Mouse (Mus musculus) midbrain, embryonic 13.5 days (tissue): Measurements from ENCODE around the gene Ndufa13. TPM values are rescaled to one million over a fixed set of nuclear protein-coding genes. Genes with fewer than 3 reads are reported as not detected.

ENCODE experiments used
- ATAC-seq: fragments of 200-750 bp; cut with Nextera tagmentation; 2 replicates; pipeline ENCODE4 v1.8.0; 2017; ENCODE audit warnings: mild to moderate bottlenecking, moderate TSS enrichment, moderate library complexity
- H3K27ac ChIP-seq: fragments of 300-500 bp; sonication (generic); 2 replicates; pipeline ENCODE4 v1.5.1; 2015; ENCODE audit warnings: inconsistent platforms, mild to moderate bottlenecking, moderate library complexity
- H3K27me3 ChIP-seq: fragments of 300-500 bp; sonication (generic); 2 replicates; pipeline ENCODE4 v1.6.1; 2015; ENCODE audit warnings: mild to moderate bottlenecking, inconsistent platforms
- H3K36me3 ChIP-seq: fragments of 300-500 bp; sonication (generic); 2 replicates; pipeline ENCODE4 v1.6.1; 2015; ENCODE audit warnings: mild to moderate bottlenecking, inconsistent platforms
- H3K4me1 ChIP-seq: fragments of 300-500 bp; sonication (generic); replicated peaks from 2 replicates; pipeline ENCODE4 v1.6.1; 2015; ENCODE audit warnings: inconsistent platforms
- H3K4me2 ChIP-seq: fragments of 300-500 bp; sonication (generic); replicated peaks from 2 replicates; pipeline ENCODE4 v1.6.1; 2015; ENCODE audit warnings: moderate library complexity, mild to moderate bottlenecking, inconsistent platforms
- H3K4me3 ChIP-seq: fragments of 300-500 bp; sonication (generic); replicated peaks from 2 replicates; pipeline ENCODE4 v1.5.1; 2015; ENCODE audit warnings: mild to moderate bottlenecking, inconsistent platforms
- H3K9ac ChIP-seq: fragments of 300-500 bp; sonication (generic); replicated peaks from 2 replicates; pipeline ENCODE4 v1.6.1; 2015; ENCODE audit warnings: mild to moderate bottlenecking, inconsistent platforms
- H3K9me3 ChIP-seq: fragments of 300-500 bp; sonication (generic); 2 replicates; pipeline ENCODE4 v1.6.1; 2016; ENCODE audit warnings: mild to moderate bottlenecking, inconsistent platforms
- WGBS: fragments of 180-500 bp; shearing (Covaris S2); methylation state at CpG from one replicate; pipeline ENCODE4 v1.1.7; 2015; 5-methylcytosine and 5-hydroxymethylcytosine counted together
- polyA plus RNA-seq: library from polyadenylated mRNA; unstranded; fragments of >200 nt; fragmentation: Nextera tagmentation; extraction: Ambion mirVana; gene quantifications from 2 replicates; pipeline ENCODE4 v1.2.1, GENCODE M21; 2015

The Ndufa13 gene
- polyA plus RNA-seq, 1 experiment from 2014 or later = 181 TPM

DNA sequence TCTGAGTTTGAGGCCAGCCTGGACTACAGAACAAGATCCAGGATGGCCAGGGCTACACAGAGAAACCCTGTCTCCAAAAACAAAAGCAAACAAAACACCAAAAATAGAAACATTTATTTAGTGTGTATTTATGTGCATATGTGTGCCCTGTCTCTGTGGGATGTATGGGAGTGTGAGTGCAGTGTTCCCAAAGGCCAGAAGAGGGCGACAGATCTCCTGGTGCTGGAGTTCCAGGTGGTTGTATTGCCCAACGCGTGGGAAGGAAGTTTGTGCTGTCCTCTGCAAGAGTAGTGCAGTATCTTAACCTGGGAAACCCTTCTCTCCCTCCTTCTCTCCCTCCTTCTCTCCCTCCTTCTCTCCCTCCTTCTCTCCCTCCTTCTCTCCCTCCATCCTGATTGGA is 52.5 kb downstream of the Ndufa13 start:
- no peaks in the 10 kb centered on the region for H3K9me3 ChIP-seq
- H3K4me3 ChIP-seq = no peak overlapping the region
- H3K27me3 ChIP-seq = no peaks in the 10 kb centered on the region
- H3K27ac ChIP-seq = no peak overlapping the region
- 50% methylated on average over 3 of the region's 3 CpGs for WGBS
- ATAC-seq = no peak
- no peaks in the 10 kb centered on the region for H3K4me1 ChIP-seq
- H3K36me3 ChIP-seq = peaks cover 17% of the 10 kb centered on the region
- H3K9ac ChIP-seq = no peak overlapping the region
- H3K4me2 ChIP-seq = no peak overlapping the region

DNA sequence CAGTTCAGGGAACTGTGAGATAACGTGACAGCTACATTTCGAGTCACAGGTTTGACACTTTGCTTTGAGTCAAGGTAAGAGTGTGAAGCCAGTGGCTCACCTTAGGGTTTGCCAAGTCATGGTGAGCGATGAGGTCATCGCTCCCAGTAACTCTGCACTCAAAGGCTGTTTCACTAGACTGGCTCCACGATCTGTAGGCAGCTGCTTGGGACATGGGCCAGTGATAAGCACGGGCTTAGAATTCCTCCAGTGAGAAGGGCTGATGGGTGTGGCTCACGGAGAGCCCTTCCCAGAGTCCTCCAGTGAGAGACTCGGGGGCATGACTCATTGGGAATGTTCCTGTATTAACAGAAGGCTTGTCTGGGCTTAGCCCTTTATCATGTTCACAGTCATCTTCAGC is 53.4 kb downstream of the Ndufa13 start:
- H3K27me3 ChIP-seq = no peaks in the 10 kb centered on the region
- no peak overlapping the region for H3K4me3 ChIP-seq
- WGBS = 92% methylated on average over 8 of the region's 8 CpGs
- no peak for ATAC-seq
- H3K4me2 ChIP-seq = no peak overlapping the region
- no peaks in the 10 kb centered on the region for H3K4me1 ChIP-seq
- no peak overlapping the region for H3K27ac ChIP-seq
- H3K9me3 ChIP-seq = no peaks in the 10 kb centered on the region
- no peak overlapping the region for H3K9ac ChIP-seq
- peaks cover 17% of the 10 kb centered on the region for H3K36me3 ChIP-seq

DNA sequence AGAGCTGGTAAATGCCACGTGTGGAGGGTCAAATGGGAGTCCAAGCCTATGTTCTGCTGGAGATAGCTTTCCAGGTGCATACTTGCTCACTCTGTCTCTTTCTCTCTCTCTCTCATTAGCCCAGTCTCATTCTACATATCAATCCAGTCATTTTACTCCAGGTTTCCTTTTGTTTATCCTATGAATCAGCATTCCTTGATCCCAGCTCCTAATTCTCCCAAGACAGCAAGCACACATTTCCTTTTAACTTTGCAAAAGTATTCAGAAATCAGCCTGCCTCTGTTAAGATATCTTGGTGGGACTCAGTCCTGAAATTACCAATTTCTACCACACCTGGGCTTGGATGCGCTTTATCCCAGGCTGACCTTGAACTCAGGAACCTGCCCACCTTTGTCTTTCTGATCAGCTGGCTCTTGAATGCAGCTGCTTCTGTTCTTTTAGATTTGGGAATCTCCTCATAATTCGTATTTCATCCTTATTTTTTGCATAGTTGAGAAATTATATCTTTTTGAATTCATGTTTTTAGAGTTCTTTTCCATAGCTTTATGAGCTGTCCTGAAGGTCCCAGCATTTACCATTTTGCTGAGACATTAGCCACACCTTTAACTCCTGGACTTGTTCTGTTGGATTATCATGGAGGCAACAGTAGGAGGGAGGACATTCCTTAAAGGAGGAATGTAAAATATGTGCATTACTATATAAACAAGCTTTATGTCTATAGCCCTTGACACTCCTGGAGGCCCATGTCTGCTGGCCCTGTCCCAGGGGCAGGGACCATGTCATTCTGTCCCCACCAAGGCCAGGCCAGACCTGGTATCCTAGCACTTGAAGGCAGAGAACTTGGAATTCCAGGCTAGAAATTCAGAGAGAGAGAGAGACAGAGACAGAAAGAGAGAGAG is 54.9 kb downstream of the Ndufa13 start:
- Histone ChIP-seq H3K9me3 (no peaks in the 10 kb centered on the region), H3K9ac (no peak overlapping the region), H3K27ac (no peak overlapping the region), H3K4me3 (no peak overlapping the region), H3K36me3 (peaks cover 18% of the 10 kb centered on the region), H3K4me1 (no peaks in the 10 kb centered on the region), H3K4me2 (no peak overlapping the region), H3K27me3 (no peaks in the 10 kb centered on the region)
- ATAC-seq = no peak
- 85% methylated on average over 3 of the region's 3 CpGs for WGBS

Other genes starting within 250 kb of the Ndufa13 start
- gene Zfp964, start 248.1 kb downstream of the Ndufa13 start, polyA plus RNA-seq = 2.3 and 2.4 TPM in 2 replicates
- 28.4 and 28.8 TPM in 2 replicates for gene Zfp869, start 191.8 kb downstream of the Ndufa13 start, polyA plus RNA-seq
- gene Zfp963, start 152.6 kb downstream of the Ndufa13 start, polyA plus RNA-seq = 9.2 and 10.2 TPM in 2 replicates
- gene Gm20422, start 127.7 kb downstream of the Ndufa13 start, polyA plus RNA-seq = 0.24 and 1.1 TPM in 2 replicates
- 46.6 and 49.0 TPM in 2 replicates for gene Atp13a1, start 111.4 kb downstream of the Ndufa13 start, polyA plus RNA-seq
- gene Zfp866, start 111.4 kb downstream of the Ndufa13 start, polyA plus RNA-seq = 49.1 and 51.7 TPM in 2 replicates
- 31.8 and 37.0 TPM in 2 replicates for gene Gmip, start 93.9 kb downstream of the Ndufa13 start, polyA plus RNA-seq
- gene Lpar2, start 80.1 kb downstream of the Ndufa13 start, polyA plus RNA-seq = 0.58 and 0.64 TPM in 2 replicates
- gene Pbx4, start 70.1 kb downstream of the Ndufa13 start, polyA plus RNA-seq = 59.2 and 65.0 TPM in 2 replicates
- 2.1 TPM in 2 replicates for gene Cilp2, start 14.9 kb downstream of the Ndufa13 start, polyA plus RNA-seq
- 3.7 and 4.1 TPM in 2 replicates for gene Tssk6, start 374 bp downstream of the Ndufa13 start, polyA plus RNA-seq
- 9.1 and 10.8 TPM in 2 replicates for gene Yjefn3, start 154 bp upstream of the Ndufa13 start, polyA plus RNA-seq
- gene Gatad2a, start 93.8 kb upstream of the Ndufa13 start, polyA plus RNA-seq = 26.0 and 27.7 TPM in 2 replicates
- 83.9 and 87.6 TPM in 2 replicates for gene Mau2, start 140.2 kb upstream of the Ndufa13 start, polyA plus RNA-seq
- 62.1 and 65.1 TPM in 2 replicates for gene Sugp1, start 140.3 kb upstream of the Ndufa13 start, polyA plus RNA-seq
- gene Tm6sf2, start 170.4 kb upstream of the Ndufa13 start, polyA plus RNA-seq = 1.8 TPM in 2 replicates
- 0.39 and 0.40 TPM in 2 replicates for gene Hapln4, start 180.9 kb upstream of the Ndufa13 start, polyA plus RNA-seq
- 139 and 146 TPM in 2 replicates for gene Ncan, start 218.3 kb upstream of the Ndufa13 start, polyA plus RNA-seq
- 27.2 and 30.4 TPM in 2 replicates for gene Nr2c2ap, start 228.8 kb upstream of the Ndufa13 start, polyA plus RNA-seq
- gene Rfxank, start 236.6 kb upstream of the Ndufa13 start, polyA plus RNA-seq = 12.5 and 13.4 TPM in 2 replicates
- 53.0 and 56.5 TPM in 2 replicates for gene Borcs8, start 236.9 kb upstream of the Ndufa13 start, polyA plus RNA-seq
- 0.26 and 0.59 TPM in 2 replicates for gene Mef2b, start 237.2 kb upstream of the Ndufa13 start, polyA plus RNA-seq